Mouse (Mus musculus) ES-E14 (cell line): ENCODE data around the gene Il33.

Experiments used
- CHD2 ChIP-seq: IDR thresholded peaks from 2 replicates; pipeline ENCODE4 v1.6.1; 2014; ENCODE audit warnings: mild to moderate bottlenecking, low read depth, low read length, inconsistent platforms
- HCFC1 ChIP-seq: IDR thresholded peaks from 2 replicates; pipeline ENCODE4 v1.6.1; 2012; ENCODE audit warnings: low read length, inconsistent platforms, borderline replicate concordance; ENCODE audit not compliant: insufficient read depth
- MAFK ChIP-seq: IDR thresholded peaks from 2 replicates; pipeline ENCODE4 v1.6.1; 2014; ENCODE audit warnings: mild to moderate bottlenecking, low read depth, low read length, inconsistent platforms; ENCODE audit not compliant: insufficient read depth
- ZC3H11A ChIP-seq: IDR thresholded peaks from 2 replicates; pipeline ENCODE4 v1.6.1; 2012; ENCODE audit warnings: low read depth, mild to moderate bottlenecking, inconsistent platforms, low read length, borderline replicate concordance
- ZNF384 ChIP-seq: IDR thresholded peaks from 2 replicates; pipeline ENCODE4 v1.6.1; 2012; ENCODE audit warnings: low read depth, low read length, inconsistent platforms

DNA sequence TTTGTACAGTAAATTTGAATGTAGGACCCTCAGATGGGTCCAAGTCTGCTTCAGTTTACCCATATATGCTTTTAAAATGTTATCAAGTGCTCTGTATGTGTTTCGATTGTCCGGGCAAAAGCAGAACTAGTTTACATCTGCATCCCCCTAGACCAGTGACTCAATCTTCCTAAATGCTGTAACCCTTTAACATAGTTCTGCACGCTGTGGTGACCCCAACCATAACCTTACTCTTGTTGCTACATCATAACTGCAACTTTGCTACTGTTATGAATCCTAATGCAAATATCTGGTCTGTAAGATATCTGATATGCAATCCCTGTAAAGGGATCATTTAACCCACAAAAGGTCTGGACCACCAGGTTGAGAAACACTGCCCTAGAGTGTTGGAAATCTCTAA, 28.9 kb downstream of the Il33 start:
- TF ChIP-seq CHD2 (no peak), MAFK (no peak), ZNF384 (no peak), ZC3H11A (no peak), HCFC1 (no peak)
